Mouse (Mus musculus): ENCODE measurements around the gene Emx2. TPM values are rescaled to one million over a fixed set of nuclear protein-coding genes. Genes with fewer than 3 reads are reported as not detected.

Emx2 gene
- polyA plus RNA-seq, 1 experiment from 2014 or later: not detected

DNA sequence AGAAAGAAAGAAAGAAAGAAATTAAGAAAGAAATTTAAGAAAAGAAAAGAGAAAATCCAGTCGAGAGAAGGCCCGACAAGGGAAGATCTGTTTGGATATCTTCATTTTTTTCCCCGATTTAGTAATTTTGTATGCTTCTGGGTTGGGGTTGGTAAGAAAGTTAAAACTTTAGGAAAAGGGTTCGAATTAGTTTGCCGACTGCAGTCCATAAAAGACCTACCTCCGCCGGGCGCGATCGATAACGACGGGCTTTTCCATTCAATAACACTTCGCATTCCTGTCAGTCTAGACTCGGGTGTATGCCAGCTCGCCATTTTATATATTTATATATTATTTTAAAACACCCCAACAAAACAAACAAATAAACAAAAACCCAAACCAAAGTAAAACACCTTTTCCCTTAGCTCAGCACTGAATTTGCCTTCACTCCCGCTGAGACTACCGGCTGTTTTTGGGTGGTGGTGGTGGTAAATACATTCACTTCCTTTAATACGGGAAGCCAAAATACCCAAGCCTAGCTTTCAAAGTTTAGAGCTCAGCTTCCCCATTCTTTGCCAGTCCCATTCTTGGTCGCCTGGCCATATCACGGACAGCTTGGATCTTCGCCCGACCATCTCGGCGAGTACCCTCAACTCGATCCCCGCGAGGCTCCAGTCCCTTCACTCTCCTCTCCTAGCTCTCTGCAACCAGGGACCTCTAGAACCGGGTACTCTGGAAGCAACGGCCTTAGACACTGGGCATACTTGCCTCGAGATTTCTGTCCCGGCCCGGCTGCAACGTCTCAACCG is 2.4 kb downstream of the Emx2 start:
- Histone ChIP-seq H3K27ac (ENCODE audit: low read depth, low read length) (no peak overlapping the region), H3K36me3 (ENCODE audit: control insufficient read depth, insufficient read depth) (no peaks in the 10 kb centered on the region), H3K4me2 (replicated peaks; ENCODE audit: low read depth) (0 out of 2 replicates have a peak overlapping the region, but pooled peaks have one; percentile 55), H3K27me3 (replicated peaks; ENCODE audit: control insufficient read depth, insufficient read depth, low read length) (peaks cover 97% of the 10 kb centered on the region), H3K4me1 (replicated peaks; ENCODE audit: control insufficient read depth, insufficient read depth, low read length) (no peaks in the 10 kb centered on the region), H3K9ac (ENCODE audit: low read depth, low read length) (no peak overlapping the region), H3K9me3 (ENCODE audit: control insufficient read depth) (no peaks in the 10 kb centered on the region), H3K4me3 (ENCODE audit: low read depth, low read length) (peak overlapping the region; percentile 36; the same call in 1 of the 2 replicates)
- ATAC-seq: no peak
- TF ChIP-seq CTCF (IDR thresholded peaks at IDR 0.05; ENCODE audit: low read depth): no peak
- 4% methylated on average over 34 of the region's 34 CpGs for WGBS

- no peak overlapping the region for H3K9ac ChIP-seq (ENCODE audit: low read depth, low read length)
- TF ChIP-seq CTCF (IDR thresholded peaks at IDR 0.05; ENCODE audit: low read depth): no peak
- H3K27ac ChIP-seq (ENCODE audit: low read depth, low read length): no peak overlapping the region
Measured at GRCm38 (mm10) chr19:59461481-59462421, 3.6 kb downstream of the Emx2 start.

DNA sequence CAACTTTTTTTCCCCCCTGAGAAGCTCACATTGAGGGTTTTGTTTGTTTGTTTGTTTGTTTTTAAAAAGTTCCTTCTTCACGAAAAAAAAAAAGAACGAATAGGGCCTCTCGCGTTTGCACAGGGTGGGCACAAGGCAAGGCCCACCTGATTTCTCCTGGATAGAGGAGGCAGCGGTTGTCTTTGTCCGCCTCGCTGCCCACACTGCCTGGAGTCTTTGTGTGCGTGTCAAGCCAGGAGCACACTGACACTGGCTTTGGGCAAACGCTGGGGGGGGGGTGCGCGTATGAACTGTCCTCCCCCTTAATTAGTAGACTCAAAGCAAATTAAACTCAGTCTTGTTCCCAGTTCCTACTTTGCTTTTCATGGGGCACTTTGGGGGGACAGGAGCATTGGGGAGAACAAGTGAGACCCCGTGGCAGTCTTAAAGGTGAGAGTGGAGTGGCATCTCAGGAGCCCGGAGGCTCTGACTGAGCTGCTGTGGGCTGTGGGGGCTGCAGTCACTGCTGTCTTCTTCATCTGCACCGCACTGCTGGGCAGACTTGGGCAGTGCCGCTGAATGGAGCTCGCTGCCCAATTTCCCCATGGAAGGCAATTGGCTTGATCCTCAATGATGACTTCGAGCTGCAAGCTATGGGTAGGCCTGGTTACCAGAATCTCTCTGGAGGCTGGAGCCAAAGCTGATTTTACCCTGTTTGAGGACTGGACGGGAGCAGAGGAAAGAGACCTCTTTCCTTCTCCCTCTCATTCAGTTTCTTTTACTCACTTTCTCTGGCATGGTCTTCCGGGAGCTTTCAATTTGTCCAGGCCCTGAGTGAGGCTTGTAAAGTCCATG is 4.5 kb downstream of the Emx2 start:
- WGBS: 6% methylated on average over 19 of the region's 19 CpGs
- TF ChIP-seq CTCF (IDR thresholded peaks at IDR 0.05; ENCODE audit: low read depth): no peak
- ATAC-seq: no peak
- peaks cover 97% of the 10 kb centered on the region for H3K27me3 ChIP-seq (replicated peaks; ENCODE audit: control insufficient read depth, insufficient read depth, low read length)
- no peaks in the 10 kb centered on the region for H3K4me1 ChIP-seq (replicated peaks; ENCODE audit: control insufficient read depth, insufficient read depth, low read length)
- no peak overlapping the region for H3K9ac ChIP-seq (ENCODE audit: low read depth, low read length)
- H3K4me3 ChIP-seq (ENCODE audit: low read depth, low read length): no peak overlapping the region
- H3K36me3 ChIP-seq (ENCODE audit: control insufficient read depth, insufficient read depth): no peaks in the 10 kb centered on the region
- H3K4me2 ChIP-seq (replicated peaks; ENCODE audit: low read depth): no peak overlapping the region
- H3K27ac ChIP-seq (ENCODE audit: low read depth, low read length): no peak overlapping the region
- H3K9me3 ChIP-seq (ENCODE audit: control insufficient read depth): no peaks in the 10 kb centered on the region

More at GRCm38 (mm10) chr19:59461481-59462421, 3.6 kb downstream of the Emx2 start:
- peaks cover 97% of the 10 kb centered on the region for H3K27me3 ChIP-seq (replicated peaks; ENCODE audit: control insufficient read depth, insufficient read depth, low read length)
- no peak for ATAC-seq
- H3K4me2 ChIP-seq (replicated peaks; ENCODE audit: low read depth): no peak overlapping the region
- no peaks in the 10 kb centered on the region for H3K9me3 ChIP-seq (ENCODE audit: control insufficient read depth)
- H3K4me3 ChIP-seq (ENCODE audit: low read depth, low read length): no peak overlapping the region
- no peaks in the 10 kb centered on the region for H3K4me1 ChIP-seq (replicated peaks; ENCODE audit: control insufficient read depth, insufficient read depth, low read length)
- WGBS: 2% methylated on average over 36 of the region's 36 CpGs
- H3K36me3 ChIP-seq (ENCODE audit: control insufficient read depth, insufficient read depth): no peaks in the 10 kb centered on the region

DNA sequence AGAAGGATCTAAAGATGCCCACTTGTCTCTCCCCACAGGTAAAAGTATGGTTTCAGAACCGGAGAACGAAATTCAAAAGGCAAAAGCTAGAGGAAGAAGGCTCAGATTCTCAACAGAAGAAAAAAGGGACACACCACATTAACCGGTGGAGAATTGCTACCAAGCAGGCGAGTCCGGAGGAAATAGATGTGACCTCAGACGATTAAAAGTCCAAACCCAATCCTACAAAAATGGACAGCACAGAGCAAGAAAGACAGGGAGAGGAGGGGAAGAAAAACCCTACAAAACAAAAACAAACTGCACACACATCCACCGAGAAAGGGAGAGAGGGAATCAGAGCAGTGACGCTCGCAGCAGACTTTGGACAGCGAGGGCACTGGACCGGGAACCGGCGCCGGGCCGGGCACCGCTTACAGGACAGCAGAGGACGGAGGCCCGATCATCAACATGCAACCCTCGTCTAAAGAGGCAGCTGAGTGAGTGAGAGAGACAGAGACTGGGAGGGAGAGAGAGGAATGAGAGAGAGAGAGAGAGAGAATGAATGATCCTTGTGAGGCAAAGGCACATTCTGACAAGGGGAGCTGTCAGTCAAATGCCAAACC is 5.8 kb downstream of the Emx2 start:
- Histone ChIP-seq H3K27me3 (replicated peaks; ENCODE audit: control insufficient read depth, insufficient read depth, low read length) (peaks cover 97% of the 10 kb centered on the region), H3K9ac (ENCODE audit: low read depth, low read length) (no peak overlapping the region), H3K9me3 (ENCODE audit: control insufficient read depth) (no peaks in the 10 kb centered on the region), H3K27ac (ENCODE audit: low read depth, low read length) (no peak overlapping the region), H3K4me2 (replicated peaks; ENCODE audit: low read depth) (no peak overlapping the region), H3K36me3 (ENCODE audit: control insufficient read depth, insufficient read depth) (no peaks in the 10 kb centered on the region), H3K4me3 (ENCODE audit: low read depth, low read length) (no peak overlapping the region), H3K4me1 (replicated peaks; ENCODE audit: control insufficient read depth, insufficient read depth, low read length) (no peaks in the 10 kb centered on the region)
- ATAC-seq: no peak
- TF ChIP-seq CTCF (IDR thresholded peaks at IDR 0.05; ENCODE audit: low read depth): no peak
- WGBS: 5% methylated on average over 19 of the region's 19 CpGs

DNA sequence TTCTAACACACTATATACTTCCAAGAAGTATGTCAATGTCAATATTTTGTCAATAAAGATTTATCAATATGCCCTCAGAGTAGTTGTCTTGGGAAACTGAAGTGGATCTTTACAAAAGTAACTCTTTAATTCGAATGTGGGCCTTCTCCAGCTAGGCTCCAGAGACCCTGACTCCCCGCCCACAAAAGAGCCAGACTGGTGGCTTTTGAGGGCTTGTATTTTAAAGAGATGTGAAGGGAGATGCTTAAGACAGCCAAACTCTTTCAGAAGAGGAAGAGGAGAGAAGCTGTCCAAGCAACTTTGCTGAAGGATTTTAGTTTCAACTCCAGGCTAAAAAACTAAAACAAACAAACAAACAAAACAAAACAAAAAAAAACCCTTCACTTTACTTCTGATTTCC is 7.1 kb downstream of the Emx2 start:
- Histone ChIP-seq H3K27ac (ENCODE audit: low read depth, low read length) (no peak overlapping the region), H3K27me3 (replicated peaks; ENCODE audit: control insufficient read depth, insufficient read depth, low read length) (peaks cover 99% of the 10 kb centered on the region), H3K9ac (ENCODE audit: low read depth, low read length) (no peak overlapping the region), H3K9me3 (ENCODE audit: control insufficient read depth) (no peaks in the 10 kb centered on the region), H3K4me2 (replicated peaks; ENCODE audit: low read depth) (no peak overlapping the region), H3K4me1 (replicated peaks; ENCODE audit: control insufficient read depth, insufficient read depth, low read length) (no peaks in the 10 kb centered on the region), H3K36me3 (ENCODE audit: control insufficient read depth, insufficient read depth) (no peaks in the 10 kb centered on the region), H3K4me3 (ENCODE audit: low read depth, low read length) (no peak overlapping the region)
- ATAC-seq: no peak
- 13% methylated on average over 2 of the region's 2 CpGs for WGBS
- TF ChIP-seq CTCF (IDR thresholded peaks at IDR 0.05; ENCODE audit: low read depth): no peak

All from intestine, postnatal 0 days (tissue).